In the genomic region with DNA sequence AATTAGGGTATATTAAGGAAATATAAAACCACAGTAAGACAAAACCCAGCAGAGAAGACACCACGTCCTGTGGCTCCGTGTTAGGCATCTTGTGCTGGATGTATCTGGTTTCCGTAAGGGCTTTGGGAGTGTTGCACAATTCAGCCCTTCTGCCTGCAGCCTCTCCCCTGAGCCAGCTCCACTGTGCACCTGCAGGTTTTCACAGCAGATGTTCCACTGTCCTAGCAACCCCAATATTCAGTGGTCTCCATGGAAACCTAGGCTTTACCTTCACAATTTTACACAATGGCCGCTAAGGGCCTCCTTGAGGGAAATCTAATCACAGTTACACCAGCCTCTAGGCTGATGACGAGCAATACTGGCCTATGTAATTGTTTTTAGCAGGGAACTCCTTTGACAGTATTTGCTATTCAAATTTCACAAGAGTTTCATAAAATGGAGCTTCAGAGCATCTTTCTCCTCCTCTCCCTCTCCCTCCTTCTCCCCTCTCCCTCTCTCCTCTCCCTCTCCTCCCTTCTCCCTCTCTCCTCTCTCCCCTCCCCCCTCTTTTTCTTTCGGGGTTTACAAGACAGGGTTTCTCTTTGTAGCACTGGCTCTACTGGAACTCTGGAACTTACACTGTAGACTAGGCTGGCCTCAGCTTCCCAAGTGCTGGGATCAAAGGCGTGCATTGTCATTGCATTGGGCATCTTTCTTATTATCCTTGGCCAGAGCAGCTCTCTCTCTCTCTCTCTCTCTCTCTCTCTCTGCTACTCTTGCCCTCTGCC, we compare ENCODE assay signal across 15 mouse cellular contexts. TPM values are rescaled to one million over a fixed set of nuclear protein-coding genes. Genes with fewer than 3 reads are reported as not detected.
DNase-seq lines count a peak whose midpoint lies in the region; ATAC-seq lines count a peak whose summit lies in the region.
"Had no signal": no experiment of that assay in that cellular context is flagged by ENCODE, and none has a peak within 500 bp of the region (broad histone marks: within the 10 kb centered on the region; RNA-seq: fewer than 3 reads in every experiment).

No protein-coding gene starts in this region.

- H3K4me3 ChIP-seq in hindbrain, embryonic 14.5 days (replicated peaks; ENCODE audit: low read length): no peak overlapping the region
- no peak overlapping the region for H3K4me3 ChIP-seq in hindbrain, embryonic 12.5 days
- no peak overlapping the region for H3K4me3 ChIP-seq in forebrain, embryonic 12.5 days (replicated peaks)
- H3K4me3 ChIP-seq in neural tube, embryonic 15.5 days (replicated peaks): no peak overlapping the region
- H3K4me3 ChIP-seq: heart, embryonic 10.5 days; limb, embryonic 13.5 days had no signal

- H3K27ac ChIP-seq in hindbrain, embryonic 14.5 days: peak overlapping the region; percentile 62
- no peak overlapping the region for H3K27ac ChIP-seq in hindbrain, embryonic 12.5 days
- H3K27ac ChIP-seq in forebrain, embryonic 12.5 days: peak overlapping the region; percentile 56
- H3K27ac ChIP-seq in neural tube, embryonic 15.5 days (replicated peaks): peak overlapping the region; percentile 56
- H3K27ac ChIP-seq: heart, embryonic 10.5 days; kidney, postnatal 0 days; limb, embryonic 13.5 days had no signal

- no peaks in the 10 kb centered on the region for H3K27me3 ChIP-seq in hindbrain, embryonic 14.5 days (ENCODE audit: control insufficient read depth, insufficient read depth, low read length)
- 0 out of 2 replicates have a peak, but pooled peaks cover 5% of the 10 kb centered on the region for H3K27me3 ChIP-seq in hindbrain, embryonic 12.5 days
- H3K27me3 ChIP-seq in forebrain, embryonic 12.5 days: no peaks in the 10 kb centered on the region; the same call in 1 of the 2 replicates
- H3K27me3 ChIP-seq in neural tube, embryonic 15.5 days (replicated peaks): 0 out of 2 replicates have a peak, but pooled peaks cover 4% of the 10 kb centered on the region

- no peak for DNase-seq in hindbrain, embryonic 14.5 days (ENCODE audit: low spot score)
- no peak for DNase-seq in c-Kit-positive CD71-positive TER-119-positive erythroid progenitor cells, embryonic 14.5 days (ENCODE audit: low spot score)
- DNase-seq in heart, postnatal 14 days: no peak
- DNase-seq: cerebellum, adult 9-10 months; liver, postnatal 0 days; lung, postnatal 4 days; thymus, postnatal 36 days had no signal

- no peaks in the 10 kb centered on the region for H3K9me3 ChIP-seq in hindbrain, embryonic 14.5 days (ENCODE audit: control insufficient read depth, low read length)
- H3K9me3 ChIP-seq in hindbrain, embryonic 12.5 days (replicated peaks): no peaks in the 10 kb centered on the region
- no peaks in the 10 kb centered on the region for H3K9me3 ChIP-seq in forebrain, embryonic 12.5 days
- no peaks in the 10 kb centered on the region for H3K9me3 ChIP-seq in neural tube, embryonic 15.5 days (replicated peaks)
- H3K9me3 ChIP-seq: heart, embryonic 10.5 days; limb, embryonic 13.5 days had no signal

- no peaks in the 10 kb centered on the region for H3K36me3 ChIP-seq in hindbrain, embryonic 14.5 days (replicated peaks; ENCODE audit: control insufficient read depth, insufficient read depth)
- no peaks in the 10 kb centered on the region for H3K36me3 ChIP-seq in hindbrain, embryonic 12.5 days
- H3K36me3 ChIP-seq in forebrain, embryonic 12.5 days (replicated peaks): no peaks in the 10 kb centered on the region
- H3K36me3 ChIP-seq in neural tube, embryonic 15.5 days: no peaks in the 10 kb centered on the region
- H3K36me3 ChIP-seq: heart, embryonic 10.5 days; limb, embryonic 13.5 days had no signal

- intact Hi-C loops in heart, postnatal 14 days (cut with DNase I): no loop called here

- ATAC-seq in hindbrain, embryonic 14.5 days (ENCODE audit: low FRiP score): peak; percentile 74
- ATAC-seq in hindbrain, embryonic 12.5 days (ENCODE audit: low FRiP score): no peak
- peak; percentile 64 for ATAC-seq in forebrain, embryonic 12.5 days (ENCODE audit: low FRiP score)
- ATAC-seq in megakaryocyte progenitor cell, adult 5-6 weeks (replicated peaks; ENCODE audit: poor library complexity): peak; percentile 71
- peak; percentile 92 for ATAC-seq in neural tube, embryonic 15.5 days (ENCODE audit: low FRiP score)
- ATAC-seq: intestine, embryonic 16.5 days; liver, postnatal 0 days had no signal

- no peak overlapping the region for H3K4me2 ChIP-seq in hindbrain, embryonic 14.5 days (replicated peaks)
- no peak overlapping the region for H3K4me2 ChIP-seq in hindbrain, embryonic 12.5 days (replicated peaks)
- H3K4me2 ChIP-seq in forebrain, embryonic 12.5 days: no peak overlapping the region
- no peak overlapping the region for H3K4me2 ChIP-seq in neural tube, embryonic 15.5 days
- H3K4me2 ChIP-seq: limb, embryonic 13.5 days had no signal

- H3K9ac ChIP-seq in hindbrain, embryonic 14.5 days: no peak overlapping the region
- no peak overlapping the region for H3K9ac ChIP-seq in hindbrain, embryonic 12.5 days
- H3K9ac ChIP-seq in forebrain, embryonic 12.5 days: no peak overlapping the region
- no peak overlapping the region for H3K9ac ChIP-seq in neural tube, embryonic 15.5 days (replicated peaks)
- H3K9ac ChIP-seq: limb, embryonic 13.5 days; liver, postnatal 0 days had no signal

- 0 out of 2 replicates have a peak, but pooled peaks cover 4% of the 10 kb centered on the region for H3K4me1 ChIP-seq in hindbrain, embryonic 14.5 days (replicated peaks; ENCODE audit: control insufficient read depth, insufficient read depth, low read length)
- no peaks in the 10 kb centered on the region for H3K4me1 ChIP-seq in hindbrain, embryonic 12.5 days
- 0 out of 2 replicates have a peak, but pooled peaks cover 3% of the 10 kb centered on the region for H3K4me1 ChIP-seq in forebrain, embryonic 12.5 days
- no peaks in the 10 kb centered on the region for H3K4me1 ChIP-seq in neural tube, embryonic 15.5 days
- H3K4me1 ChIP-seq: heart, embryonic 10.5 days; limb, embryonic 13.5 days had no signal

- whole genome bisulfite sequencing in hindbrain, embryonic 14.5 days: 47% methylated on average over 7 of the region's 7 CpGs
- 54% methylated on average over 7 of the region's 7 CpGs for WGBS in hindbrain, embryonic 12.5 days
- 52% methylated on average over 7 of the region's 7 CpGs for WGBS in forebrain, embryonic 12.5 days
- WGBS in neural tube, embryonic 15.5 days: 46% methylated on average over 7 of the region's 7 CpGs

RNA-seq across cellular contexts. Expression of a gene that starts 11.1 kb away (rescaled TPM):
- 32.1 and 32.5 TPM in 2 replicates for polyA plus RNA-seq in hindbrain, embryonic 14.5 days (2014; fragmentation: Nextera tagmentation; extraction: Ambion mirVana)
- polyA plus RNA-seq in hindbrain, embryonic 12.5 days (2016; fragmentation: Nextera tagmentation; extraction: Ambion mirVana): 35.2 and 41.0 TPM in 2 replicates
- polyA plus RNA-seq in forebrain, embryonic 12.5 days (2016; fragmentation: Nextera tagmentation; extraction: Ambion mirVana): 39.5 and 44.0 TPM in 2 replicates
- total RNA-seq in megakaryocyte progenitor cell, adult 5-6 weeks (2015): 31.1 and 39.8 TPM in 2 replicates
- 39.7 and 40.4 TPM in 2 replicates for total RNA-seq in megakaryocyte progenitor cell, adult 5-6 weeks (2017)
- 37.5 and 39.7 TPM in 2 replicates for polyA plus RNA-seq in neural tube, embryonic 15.5 days (2015; fragmentation: Nextera tagmentation; extraction: Ambion mirVana)
- 1 to 10 TPM; 8.9 TPM for total RNA-seq in heart, postnatal 14 days (2021)
